Mouse (Mus musculus): ENCODE results near the gene Gatd1.

DNA sequence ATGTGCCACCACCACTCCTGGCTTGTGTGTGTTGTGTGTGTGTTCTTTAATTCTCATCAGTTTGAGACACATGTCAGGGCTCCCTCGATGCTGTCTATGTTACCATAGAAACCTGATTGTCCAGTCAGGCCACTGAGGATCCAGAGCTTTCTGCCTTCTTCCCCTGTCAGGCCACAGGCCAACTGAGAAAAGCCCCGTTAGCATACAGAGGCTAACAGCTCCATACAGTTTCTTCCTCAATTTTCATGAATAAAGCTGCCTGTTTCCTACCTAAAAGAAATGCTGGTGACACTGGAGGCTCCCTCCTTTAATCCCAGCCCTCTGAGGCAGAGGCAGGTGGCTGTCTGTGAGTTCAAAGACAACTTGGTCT, 22.6 kb upstream of the Gatd1 start:
- TF ChIP-seq USF1 (IDR thresholded peaks at IDR 0.05; ENCODE audit: low read depth, low read length): no peak
- TF ChIP-seq EP300 (IDR thresholded peaks at IDR 0.05; ENCODE audit: low read depth in 1 of 2, low read length in 2 of 2): no peak
- TF ChIP-seq POLR2A (IDR thresholded peaks at IDR 0.05; ENCODE audit: control insufficient read depth in 1 of 2, insufficient read depth in 1 of 2, low read depth in 1 of 2, low read length in 2 of 2, poor library complexity in 1 of 2): no peak
